Comparison of ENCODE assay signal across 13 mouse cellular contexts in the genomic region with DNA sequence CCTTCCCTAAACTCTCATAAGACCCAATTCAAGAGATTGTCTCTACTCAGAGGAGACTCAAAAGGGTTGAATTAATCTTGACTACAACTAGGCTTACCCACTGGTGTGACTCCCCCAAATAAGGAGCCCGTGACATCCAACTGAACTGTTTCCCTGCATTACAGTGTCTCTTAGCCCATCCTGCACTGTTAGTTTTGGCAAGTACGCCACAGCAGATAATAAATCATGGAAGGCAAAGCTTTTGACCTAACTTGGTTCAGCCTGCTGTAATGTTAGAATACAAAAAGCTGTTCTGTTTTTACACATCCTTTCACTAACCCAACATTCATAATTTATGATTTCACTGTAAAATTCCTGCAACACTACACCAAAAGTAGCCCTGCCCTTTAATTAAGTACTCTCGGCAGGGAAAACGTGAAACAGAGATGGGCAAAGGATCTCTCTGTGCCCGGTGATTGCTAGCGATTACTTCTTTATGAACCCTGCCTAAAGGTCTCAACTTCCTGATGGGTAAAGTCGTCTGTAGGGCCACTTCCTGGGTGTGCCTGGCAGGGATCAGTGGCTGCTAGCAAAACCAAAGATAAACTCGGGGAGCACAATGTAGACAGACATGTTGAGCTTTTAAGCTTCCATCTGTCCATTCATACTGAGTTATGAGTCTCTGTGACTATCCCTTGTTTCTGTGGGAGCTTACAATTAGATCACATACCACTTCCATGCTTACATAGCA.
DNase-seq lines count a peak whose midpoint lies in the region; ATAC-seq and TF ChIP-seq lines count a peak whose summit lies in the region.
"Had no signal": no experiment of that assay in that cellular context is flagged by ENCODE, and none has a peak within 500 bp of the region (broad histone marks: within the 10 kb centered on the region; RNA-seq: fewer than 3 reads in every experiment).

No protein-coding gene starts in this region.

- intact Hi-C loops in left cerebral cortex, postnatal 14 days (cut with DNase I): no loop called here

- H3K27me3 ChIP-seq in kidney, embryonic 15.5 days: no peaks in the 10 kb centered on the region
- H3K27me3 ChIP-seq in myocyte (ENCODE audit: control insufficient read depth, insufficient read depth, insufficient read length): no peaks in the 10 kb centered on the region
- H3K27me3 ChIP-seq: limb, embryonic 12.5 days; megakaryocyte, embryonic 14.5 days had no signal

- ATAC-seq in kidney, embryonic 15.5 days (replicated peaks; ENCODE audit: low FRiP score): peak; percentile 83
- ATAC-seq: forebrain, embryonic 16.5 days had no signal

- H3K4me1 ChIP-seq in embryonic fibroblast, embryonic 13.5 days (ENCODE audit: control insufficient read depth, insufficient read depth, low read length): peaks cover 27% of the 10 kb centered on the region
- H3K4me1 ChIP-seq in kidney, embryonic 15.5 days: peaks cover 54% of the 10 kb centered on the region
- H3K4me1 ChIP-seq: megakaryocyte, embryonic 14.5 days had no signal

- no peak for TF ChIP-seq CTCF in embryonic fibroblast, embryonic 13.5 days (IDR thresholded peaks at IDR 0.05; ENCODE audit: borderline replicate concordance, insufficient read depth, low read length)
- TF ChIP-seq CTCF in layer of hippocampus, adult 2 months (conservative IDR thresholded peaks at IDR 0.05): no peak

- no peak overlapping the region for H3K4me3 ChIP-seq in embryonic fibroblast, embryonic 13.5 days (ENCODE audit: insufficient read depth, low read length)
- H3K4me3 ChIP-seq in kidney, embryonic 15.5 days (replicated peaks): no peak overlapping the region
- no peak overlapping the region for H3K4me3 ChIP-seq in myocyte
- no peak overlapping the region for H3K4me3 ChIP-seq in layer of hippocampus, adult 2 months
- H3K4me3 ChIP-seq: limb, embryonic 12.5 days; megakaryocyte, embryonic 14.5 days had no signal

- H3K4me2 ChIP-seq in kidney, embryonic 15.5 days: peak overlapping the region; percentile 13; the same call in 1 of the 2 replicates
- peak overlapping the region; percentile 52 for H3K4me2 ChIP-seq in myocyte (ENCODE audit: low read depth)
- H3K4me2 ChIP-seq: limb, embryonic 12.5 days had no signal

- H3ac ChIP-seq in myocyte (ENCODE audit: control insufficient read depth, insufficient read length): no peak overlapping the region

- no peaks in the 10 kb centered on the region for H3K79me2 ChIP-seq in myocyte (ENCODE audit: control insufficient read depth, insufficient read depth)

- peak overlapping the region; percentile 65 for H3K27ac ChIP-seq in embryonic fibroblast, embryonic 13.5 days (ENCODE audit: insufficient read depth, low read length)
- peak overlapping the region; percentile 90 for H3K27ac ChIP-seq in kidney, embryonic 15.5 days
- no peak overlapping the region for H3K27ac ChIP-seq in layer of hippocampus, adult 2 months

- no peaks in the 10 kb centered on the region for H3K36me3 ChIP-seq in kidney, embryonic 15.5 days
- no peaks in the 10 kb centered on the region for H3K36me3 ChIP-seq in myocyte (ENCODE audit: control insufficient read depth, insufficient read depth)
- H3K36me3 ChIP-seq: limb, embryonic 12.5 days had no signal

- no peaks in the 10 kb centered on the region for H3K9me3 ChIP-seq in kidney, embryonic 15.5 days (replicated peaks)
- H3K9me3 ChIP-seq: G1E; limb, embryonic 12.5 days had no signal

- no peak overlapping the region for H3K9ac ChIP-seq in kidney, embryonic 15.5 days
- H3K9ac ChIP-seq: limb, embryonic 12.5 days had no signal

- 9% methylated on average over 8 of the region's 8 CpGs for WGBS in kidney, embryonic 15.5 days

- no peak for TF ChIP-seq POLR2A in embryonic fibroblast, embryonic 13.5 days (IDR thresholded peaks at IDR 0.05; ENCODE audit: low read depth, low read length)
- no peak for TF ChIP-seq POLR2A in myocyte (IDR thresholded peaks at IDR 0.05; ENCODE audit: insufficient read length, low read depth)

- DNase-seq in kidney, adult 11 months: peak; percentile 57
- DNase-seq in kidney, adult 18-20 months: no peak
- no peak for DNase-seq in left cerebral cortex, postnatal 14 days (ENCODE audit: low spot score in 2 of 2)
- no peak for DNase-seq in layer of hippocampus, adult 2 months (ENCODE audit: low spot score in 2 of 2)
- DNase-seq: adrenal gland, adult 8-10 months; cerebellum, adult 18-20 months had no signal

TF ChIP-seq in myocyte, 11 proteins besides CTCF, POLR2A, EP300 and RAD21:
- TF ChIP-seq TCF12 (IDR thresholded peaks at IDR 0.05; ENCODE audit: insufficient read depth, poor library complexity, severe bottlenecking) (no peak), POLR2AphosphoS2 (IDR thresholded peaks at IDR 0.05; ENCODE audit: insufficient read length, low read depth) (no peak), USF1 (IDR thresholded peaks at IDR 0.05; ENCODE audit: low read depth) (no peak), TCF3 (IDR thresholded peaks at IDR 0.05; ENCODE audit: insufficient read length, low read depth) (no peak), E2F4 (IDR thresholded peaks at IDR 0.05; ENCODE audit: insufficient read depth) (no peak), SRF (IDR thresholded peaks at IDR 0.05; ENCODE audit: control insufficient read depth, insufficient read length, low read depth) (peak; percentile 57), MAX (IDR thresholded peaks at IDR 0.05; ENCODE audit: low read depth) (no peak), MYOG (IDR thresholded peaks at IDR 0.05; ENCODE audit: control insufficient read depth in 1 of 3, insufficient read depth in 1 of 3, insufficient read length in 2 of 3, low read depth in 2 of 3) (no peak), CEBPB (IDR thresholded peaks at IDR 0.05; ENCODE audit: insufficient read depth, poor library complexity, severe bottlenecking) (peak; percentile 76; the same call in 1 of the 2 replicates), REST (IDR thresholded peaks at IDR 0.05; ENCODE audit: insufficient read depth, insufficient read length) (no peak), MYOD1 (IDR thresholded peaks at IDR 0.05; ENCODE audit: control insufficient read depth in 1 of 3, insufficient read length in 2 of 3, low read depth in 2 of 3) (no peak)
TF ChIP-seq in myocyte: peak in this region for 2.
